Mouse (Mus musculus): ENCODE results near the gene Myo18b. TPM values are rescaled to one million over a fixed set of nuclear protein-coding genes. Genes with fewer than 3 reads are reported as not detected.

The Myo18b gene
- polyA plus RNA-seq, 1 experiment from 2014 or later: 0.95 TPM

- no peaks in the 10 kb centered on the region for H3K27me3 ChIP-seq (replicated peaks; ENCODE audit: control insufficient read depth, insufficient read depth, low read length)
- DNase-seq (ENCODE audit: low spot score) (no peak), ATAC-seq (replicated peaks; ENCODE audit: low FRiP score, low TSS enrichment, low read depth) (no peak)
- WGBS: 21% methylated on average over 20 of the region's 20 CpGs
- no peak overlapping the region for H3K4me3 ChIP-seq (ENCODE audit: low read depth, low read length)
- H3K9me3 ChIP-seq (ENCODE audit: control insufficient read depth, low read length): no peaks in the 10 kb centered on the region
- no peak overlapping the region for H3K9ac ChIP-seq (ENCODE audit: low read length)
- peak overlapping the region; percentile 26 for H3K4me2 ChIP-seq (ENCODE audit: low read length)
- H3K36me3 ChIP-seq (ENCODE audit: control insufficient read depth, insufficient read depth, low read length): no peaks in the 10 kb centered on the region
- no peak overlapping the region for H3K27ac ChIP-seq (ENCODE audit: low read depth)
- H3K4me1 ChIP-seq (replicated peaks; ENCODE audit: control insufficient read depth, insufficient read depth, low read length): 0 out of 2 replicates have a peak, but pooled peaks cover 3% of the 10 kb centered on the region
Observed at GRCm38 (mm10) chr5:112641131-112641530, 255.0 kb downstream of the Myo18b start.

GRCm38 (mm10) chr5:112640651-112641050, 255.5 kb downstream of the Myo18b start:
- 16% methylated on average over 13 of the region's 13 CpGs for WGBS
- no peak overlapping the region for H3K4me3 ChIP-seq (ENCODE audit: low read depth, low read length)
- DNase-seq (ENCODE audit: low spot score) (no peak), ATAC-seq (replicated peaks; ENCODE audit: low FRiP score, low TSS enrichment, low read depth) (no peak)
- H3K9ac ChIP-seq (ENCODE audit: low read length): no peak overlapping the region
- no peaks in the 10 kb centered on the region for H3K9me3 ChIP-seq (ENCODE audit: control insufficient read depth, low read length)
- 0 out of 2 replicates have a peak, but pooled peaks cover 3% of the 10 kb centered on the region for H3K4me1 ChIP-seq (replicated peaks; ENCODE audit: control insufficient read depth, insufficient read depth, low read length)
- peak overlapping the region; percentile 26; the same call in 1 of the 2 replicates for H3K4me2 ChIP-seq (ENCODE audit: low read length)
- H3K27me3 ChIP-seq (replicated peaks; ENCODE audit: control insufficient read depth, insufficient read depth, low read length): no peaks in the 10 kb centered on the region
- H3K27ac ChIP-seq (ENCODE audit: low read depth): no peak overlapping the region
- no peaks in the 10 kb centered on the region for H3K36me3 ChIP-seq (ENCODE audit: control insufficient read depth, insufficient read depth, low read length)

Other genes starting within 250 kb of the Myo18b start
- gene Grk3, start 119.4 kb upstream of the Myo18b start, polyA plus RNA-seq (2014; fragmentation: Nextera tagmentation; extraction: Ambion mirVana): 15.7 and 20.0 TPM in 2 replicates
- gene Crybb2, start 173.8 kb upstream of the Myo18b start, polyA plus RNA-seq (2014; fragmentation: Nextera tagmentation; extraction: Ambion mirVana): not detected in 2 replicates
- gene Crybb3, start 185.2 kb upstream of the Myo18b start, polyA plus RNA-seq (2014; fragmentation: Nextera tagmentation; extraction: Ambion mirVana): 0.28 and 1.2 TPM in 2 replicates

Measured in intestine, embryonic 14.5 days (tissue).